Mouse (Mus musculus): Measurements from ENCODE around the gene Cdc42ep1.

GRCm38 (mm10) chr15:78844791-78845190 lies 2.4 kb downstream of the Cdc42ep1 start:
- TF ChIP-seq CTCF (conservative IDR thresholded peaks at IDR 0.05; ENCODE audit: insufficient read depth, insufficient read length, low read depth, low read length) = no peak
- no peak for TF ChIP-seq POLR2A (IDR thresholded peaks at IDR 0.05; ENCODE audit: low read depth, low read length)
